Mouse (Mus musculus) kidney, embryonic 15.5 days (tissue): ENCODE results near the gene Fam221a. TPM values are rescaled to one million over a fixed set of nuclear protein-coding genes. Genes with fewer than 3 reads are reported as not detected.

Experiments used
- ATAC-seq: fragments of 200-750 bp; cut with Nextera tagmentation; replicated peaks from 2 replicates; pipeline ENCODE4 v1.8.0; 2017; ENCODE audit warnings: moderate TSS enrichment; ENCODE audit not compliant: low FRiP score
- H3K27ac ChIP-seq: fragments of 300-500 bp; sonication (generic); 2 replicates; pipeline ENCODE4 v1.5.1; 2015; ENCODE audit warnings: mild to moderate bottlenecking, inconsistent platforms
- H3K27me3 ChIP-seq: fragments of 300-500 bp; sonication (generic); 2 replicates; pipeline ENCODE4 v1.6.1; 2015; ENCODE audit warnings: inconsistent platforms
- H3K36me3 ChIP-seq: fragments of 300-500 bp; sonication (generic); 2 replicates; pipeline ENCODE4 v1.6.1; 2015; ENCODE audit warnings: inconsistent platforms
- H3K4me1 ChIP-seq: fragments of 300-500 bp; sonication (generic); 2 replicates; pipeline ENCODE4 v1.6.1; 2015; ENCODE audit warnings: inconsistent platforms
- H3K4me2 ChIP-seq: fragments of 300-500 bp; sonication (generic); 2 replicates; pipeline ENCODE4 v1.6.1; 2015; ENCODE audit warnings: moderate library complexity, mild to moderate bottlenecking, inconsistent platforms
- H3K4me3 ChIP-seq: fragments of 300-500 bp; sonication (generic); replicated peaks from 2 replicates; pipeline ENCODE4 v1.5.1; 2015; ENCODE audit warnings: mild to moderate bottlenecking, inconsistent platforms
- H3K9ac ChIP-seq: fragments of 300-500 bp; sonication (generic); 2 replicates; pipeline ENCODE4 v1.6.1; 2015; ENCODE audit warnings: mild to moderate bottlenecking, inconsistent platforms
- H3K9me3 ChIP-seq: fragments of 300-500 bp; sonication (generic); replicated peaks from 2 replicates; pipeline ENCODE4 v1.6.1; 2016; ENCODE audit warnings: inconsistent platforms
- WGBS: fragments of 180-500 bp; shearing (Covaris S2); methylation state at CpG from one replicate; pipeline ENCODE4 v1.1.7; 2015; ENCODE audit warnings: mixed read lengths; 5-methylcytosine and 5-hydroxymethylcytosine counted together
- polyA plus RNA-seq: library from polyadenylated mRNA; unstranded; fragments of >200 nt; fragmentation: Nextera tagmentation; extraction: Ambion mirVana; gene quantifications from 2 replicates; pipeline ENCODE4 v1.2.1, GENCODE M21; 2015

Gene Fam221a
- polyA plus RNA-seq, 1 experiment from 2014 or later, result 5.3 TPM

DNA sequence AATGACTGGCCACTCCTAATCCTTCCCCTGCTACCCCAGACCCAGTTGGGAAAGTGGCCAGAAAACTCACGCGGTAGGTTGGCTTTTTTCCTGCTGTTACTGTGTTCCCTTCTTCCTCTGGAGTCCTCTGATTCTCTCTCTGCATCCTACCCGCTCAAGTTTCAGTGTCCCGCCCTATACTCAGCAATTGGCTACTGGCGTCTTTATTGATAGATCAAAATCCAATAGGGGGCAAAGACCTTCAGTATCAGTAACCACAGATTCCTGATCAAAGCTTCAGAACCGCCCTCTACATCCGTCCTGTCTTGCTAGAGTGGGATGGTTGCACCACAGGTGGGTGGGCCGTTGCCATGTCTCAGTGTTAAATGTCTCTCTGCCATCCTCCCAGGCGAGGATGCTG lies 29.0 kb upstream of the Fam221a start:
- Histone ChIP-seq H3K36me3 (peaks cover 11% of the 10 kb centered on the region; the same call in 1 of the 2 replicates), H3K27ac (no peak overlapping the region), H3K4me3 (no peak overlapping the region), H3K9ac (no peak overlapping the region), H3K27me3 (no peaks in the 10 kb centered on the region), H3K4me1 (no peaks in the 10 kb centered on the region), H3K9me3 (no peaks in the 10 kb centered on the region), H3K4me2 (no peak overlapping the region)
- 24% methylated on average over 9 of the region's 9 CpGs for WGBS
- no peak for ATAC-seq

DNA sequence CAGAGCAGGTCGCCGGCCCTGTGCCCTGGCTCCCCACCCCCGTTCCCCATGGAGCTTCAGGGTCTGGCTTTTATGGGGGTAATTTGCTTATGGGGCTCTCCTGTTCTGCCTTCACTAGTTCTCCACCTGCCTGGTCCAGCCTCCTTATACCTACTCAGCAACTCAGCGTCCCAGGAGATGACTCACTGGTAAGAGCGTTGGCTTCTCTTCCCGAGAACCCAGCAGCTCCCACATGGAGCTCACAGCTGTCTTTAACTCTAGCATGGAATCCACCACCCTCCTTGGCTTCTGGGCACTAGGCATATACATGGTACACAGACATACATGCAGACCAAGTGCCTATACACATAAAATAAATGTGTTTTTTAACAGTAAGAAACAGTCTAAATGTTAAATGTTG lies 28.4 kb upstream of the Fam221a start:
- H3K27me3 ChIP-seq, result no peaks in the 10 kb centered on the region
- no peaks in the 10 kb centered on the region for H3K9me3 ChIP-seq
- peaks cover 11% of the 10 kb centered on the region; the same call in 1 of the 2 replicates for H3K36me3 ChIP-seq
- H3K27ac ChIP-seq, result no peak overlapping the region
- ATAC-seq, result no peak
- WGBS, result 26% methylated on average over 6 of the region's 6 CpGs
- no peak overlapping the region for H3K4me3 ChIP-seq
- H3K4me1 ChIP-seq, result peaks cover 4% of the 10 kb centered on the region; the same call in 1 of the 2 replicates
- no peak overlapping the region for H3K9ac ChIP-seq
- H3K4me2 ChIP-seq, result no peak overlapping the region

DNA sequence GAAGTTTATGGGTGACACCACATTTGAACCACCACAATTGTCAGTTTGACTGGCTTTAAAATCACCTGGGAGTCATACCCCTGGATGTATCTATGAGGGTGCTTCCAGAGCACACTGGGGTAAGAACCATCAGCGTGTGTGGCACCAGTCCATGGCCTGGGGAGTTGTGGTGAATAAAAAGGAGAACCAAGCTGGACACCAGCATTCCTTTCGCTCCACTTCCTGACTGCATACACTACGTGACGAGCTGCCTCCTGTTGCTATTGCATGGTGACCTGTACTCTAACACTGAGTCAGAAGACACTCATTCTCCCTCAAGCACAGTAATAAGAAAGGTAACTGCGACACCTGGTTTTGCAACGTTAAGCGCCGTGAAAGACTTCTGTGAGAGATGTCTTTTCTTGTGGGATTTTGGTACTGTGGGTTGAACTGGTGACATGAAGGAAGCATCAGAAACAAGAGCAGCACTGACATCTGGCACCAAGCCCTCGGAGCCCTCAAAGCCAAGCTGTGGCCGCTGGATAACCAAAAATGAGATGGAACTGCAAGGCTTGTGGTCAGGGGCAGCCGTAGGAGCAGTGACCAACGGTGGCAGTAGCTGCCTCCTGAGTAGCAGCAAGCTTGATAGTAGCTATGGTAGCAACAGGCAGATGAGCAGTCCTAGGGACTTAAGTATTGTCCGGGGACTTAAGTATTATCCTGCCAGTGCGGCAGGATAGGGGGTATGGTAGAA lies 23.6 kb upstream of the Fam221a start:
- 0 out of 2 replicates have a peak, but pooled peaks cover 5% of the 10 kb centered on the region for H3K36me3 ChIP-seq
- H3K9me3 ChIP-seq, result no peaks in the 10 kb centered on the region
- no peak for ATAC-seq
- peaks cover 9% of the 10 kb centered on the region; the same call in 1 of the 2 replicates for H3K4me1 ChIP-seq
- no peak overlapping the region for H3K9ac ChIP-seq
- WGBS, result 82% methylated on average over 14 of the region's 14 CpGs
- H3K4me3 ChIP-seq, result no peak overlapping the region
- H3K27me3 ChIP-seq, result no peaks in the 10 kb centered on the region
- no peak overlapping the region for H3K4me2 ChIP-seq
- no peak overlapping the region for H3K27ac ChIP-seq

DNA sequence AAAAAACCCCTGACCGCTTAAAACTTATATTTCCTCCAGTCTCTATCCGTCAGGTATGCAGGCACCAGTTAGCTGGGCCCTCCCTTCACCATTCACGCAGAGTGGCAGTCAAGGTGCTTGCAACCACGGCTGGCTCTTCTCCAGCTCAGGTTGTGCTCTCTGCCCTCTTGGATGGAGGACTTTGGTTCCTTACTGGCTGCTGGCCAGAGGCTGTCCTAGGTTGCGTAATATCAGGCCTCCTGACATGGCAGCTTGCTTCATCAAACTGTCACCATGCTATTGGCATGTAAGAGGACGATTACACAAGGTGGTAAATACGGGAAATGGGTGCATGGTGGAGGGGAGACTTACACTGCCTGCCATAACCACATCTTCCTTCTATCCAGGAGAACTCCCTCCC lies 17.7 kb upstream of the Fam221a start:
- no peaks in the 10 kb centered on the region for H3K27me3 ChIP-seq
- WGBS, result 89% methylated on average over 7 of the region's 7 CpGs
- H3K4me1 ChIP-seq, result no peaks in the 10 kb centered on the region
- no peak overlapping the region for H3K4me2 ChIP-seq
- H3K36me3 ChIP-seq, result no peaks in the 10 kb centered on the region
- H3K27ac ChIP-seq, result no peak overlapping the region
- no peak overlapping the region for H3K4me3 ChIP-seq
- ATAC-seq, result no peak
- no peak overlapping the region for H3K9ac ChIP-seq
- 0 out of 2 replicates have a peak, but pooled peaks cover 2% of the 10 kb centered on the region for H3K9me3 ChIP-seq

DNA sequence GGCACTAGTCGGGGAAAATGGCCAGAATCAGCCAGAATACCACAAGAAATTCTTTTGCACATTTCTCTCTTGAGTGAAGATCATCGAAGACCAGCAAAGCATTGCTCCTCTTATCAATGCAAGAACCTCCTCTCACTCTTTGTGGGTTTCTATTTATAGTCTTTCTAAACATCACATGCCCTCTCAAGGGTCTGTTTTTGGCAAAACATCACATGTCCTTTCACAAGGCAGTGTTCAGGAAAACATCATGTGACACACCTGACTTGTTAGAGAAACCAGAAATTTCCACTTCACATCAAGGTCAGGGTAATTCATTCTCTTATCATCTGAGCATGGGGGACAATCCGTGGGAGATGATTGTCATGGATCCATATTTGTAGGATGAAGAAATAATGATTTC lies 12.9 kb upstream of the Fam221a start:
- no peak overlapping the region for H3K9ac ChIP-seq
- no peaks in the 10 kb centered on the region for H3K36me3 ChIP-seq
- no peak overlapping the region for H3K4me2 ChIP-seq
- WGBS, result 88% methylated on average over 3 of the region's 3 CpGs
- no peaks in the 10 kb centered on the region for H3K4me1 ChIP-seq
- no peak overlapping the region for H3K4me3 ChIP-seq
- ATAC-seq, result no peak
- no peak overlapping the region for H3K27ac ChIP-seq
- H3K9me3 ChIP-seq, result 0 out of 2 replicates have a peak, but pooled peaks cover 2% of the 10 kb centered on the region
- no peaks in the 10 kb centered on the region for H3K27me3 ChIP-seq

DNA sequence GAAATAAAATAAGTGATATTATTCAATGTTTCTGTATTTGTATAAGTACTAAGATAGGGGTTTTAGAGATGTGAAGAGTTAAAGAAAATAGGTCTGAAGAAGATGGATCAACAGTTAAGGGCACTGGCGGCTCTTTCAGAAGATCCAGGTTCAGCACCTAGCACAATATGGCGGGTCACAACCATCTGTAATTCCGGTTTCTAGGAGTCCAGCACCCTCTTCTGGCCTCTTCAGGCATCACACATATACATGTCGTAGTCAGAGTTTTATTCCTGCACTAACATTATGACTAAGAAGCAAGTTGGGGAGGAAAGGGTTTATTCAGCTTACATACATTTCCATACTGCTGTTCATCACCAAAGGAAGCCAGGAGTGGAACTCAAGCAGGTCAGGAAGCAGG lies 12.4 kb upstream of the Fam221a start:
- 77% methylated on average over 4 of the region's 4 CpGs for WGBS
- H3K36me3 ChIP-seq, result no peaks in the 10 kb centered on the region
- H3K9ac ChIP-seq, result no peak overlapping the region
- no peak overlapping the region for H3K27ac ChIP-seq
- H3K4me3 ChIP-seq, result no peak overlapping the region
- no peaks in the 10 kb centered on the region for H3K27me3 ChIP-seq
- H3K4me2 ChIP-seq, result no peak overlapping the region
- no peaks in the 10 kb centered on the region for H3K4me1 ChIP-seq
- H3K9me3 ChIP-seq, result 0 out of 2 replicates have a peak, but pooled peaks cover under 1% of the 10 kb centered on the region
- ATAC-seq, result no peak

DNA sequence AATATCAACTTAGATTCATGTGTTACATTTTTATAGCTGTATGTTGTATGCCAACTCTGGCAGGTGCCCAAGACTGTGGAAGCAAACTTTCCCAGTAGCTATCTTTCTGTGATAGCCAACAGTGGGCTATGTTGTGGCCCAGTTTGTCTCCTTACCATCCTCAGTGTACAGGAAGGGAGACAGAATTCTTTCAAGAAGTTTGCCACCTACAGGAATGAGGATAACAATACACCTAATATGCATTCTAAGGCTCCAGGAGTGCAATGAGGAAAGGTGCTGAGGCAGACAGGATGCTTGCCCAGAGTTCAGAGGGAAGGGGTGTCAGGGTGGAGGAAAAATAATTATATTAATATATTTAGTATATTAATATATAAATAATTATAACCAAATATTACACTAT lies 7.1 kb upstream of the Fam221a start:
- H3K4me3 ChIP-seq, result no peak overlapping the region

DNA sequence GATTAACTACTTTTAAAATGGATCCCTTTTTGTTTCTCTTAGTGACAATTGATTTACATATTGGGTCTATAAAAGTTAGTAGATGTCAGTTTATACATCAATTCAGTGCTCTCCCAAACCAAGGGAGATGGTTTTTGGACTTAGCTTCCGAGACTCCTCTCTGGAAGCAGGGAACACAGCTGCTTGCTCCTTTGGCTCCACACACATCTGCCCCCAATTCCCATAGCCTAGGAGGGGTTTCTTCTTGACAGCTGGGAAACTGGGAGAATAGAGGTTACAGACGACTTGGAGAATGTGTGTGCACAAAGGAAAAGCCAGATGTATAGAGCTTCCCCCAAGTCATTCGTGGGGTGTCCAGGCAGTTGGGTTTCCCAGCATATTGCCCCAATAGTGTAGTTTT lies 673 bp downstream of the Fam221a start:
- Histone ChIP-seq H3K4me1 (peaks cover 11% of the 10 kb centered on the region), H3K9me3 (no peaks in the 10 kb centered on the region), H3K36me3 (no peaks in the 10 kb centered on the region), H3K27ac (no peak overlapping the region), H3K27me3 (no peaks in the 10 kb centered on the region), H3K4me2 (peak overlapping the region; percentile 91), H3K9ac (peak overlapping the region; percentile 64), H3K4me3 (peak overlapping the region; percentile 63)
- 41% methylated on average over 3 of the region's 3 CpGs for WGBS
- ATAC-seq, result no peak

More for the DNA sequence above, 7.1 kb upstream of the Fam221a start:
- Histone ChIP-seq H3K9me3 (no peaks in the 10 kb centered on the region), H3K27ac (no peak overlapping the region), H3K4me2 (no peak overlapping the region), H3K4me1 (no peaks in the 10 kb centered on the region), H3K9ac (no peak overlapping the region), H3K27me3 (no peaks in the 10 kb centered on the region), H3K36me3 (no peaks in the 10 kb centered on the region)
- ATAC-seq, result no peak

DNA sequence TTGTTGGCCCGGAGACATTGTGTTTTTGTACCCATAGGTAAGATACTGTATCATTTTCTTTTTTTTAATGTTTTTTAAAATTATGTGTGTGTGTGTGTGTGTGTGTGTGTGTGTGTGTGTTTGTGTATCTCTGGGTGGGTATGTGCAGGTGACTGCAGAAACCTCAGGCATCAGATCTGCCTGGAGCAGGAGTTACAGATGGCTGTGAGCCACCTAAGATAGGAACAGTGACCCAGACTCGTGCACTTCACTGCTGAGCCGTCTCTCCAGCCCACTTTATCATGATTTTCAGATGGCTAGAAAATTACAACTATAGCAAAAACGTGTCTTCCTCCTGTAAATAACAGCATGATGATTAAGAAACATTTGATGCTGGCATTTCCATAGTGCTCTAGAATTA lies 5.2 kb downstream of the Fam221a start:
- Histone ChIP-seq H3K4me1 (peaks cover 7% of the 10 kb centered on the region), H3K4me3 (no peak overlapping the region), H3K27ac (no peak overlapping the region), H3K9ac (no peak overlapping the region), H3K4me2 (no peak overlapping the region), H3K9me3 (no peaks in the 10 kb centered on the region), H3K27me3 (no peaks in the 10 kb centered on the region), H3K36me3 (no peaks in the 10 kb centered on the region)
- ATAC-seq, result no peak
- WGBS, result 83% methylated on average over 4 of the region's 4 CpGs

DNA sequence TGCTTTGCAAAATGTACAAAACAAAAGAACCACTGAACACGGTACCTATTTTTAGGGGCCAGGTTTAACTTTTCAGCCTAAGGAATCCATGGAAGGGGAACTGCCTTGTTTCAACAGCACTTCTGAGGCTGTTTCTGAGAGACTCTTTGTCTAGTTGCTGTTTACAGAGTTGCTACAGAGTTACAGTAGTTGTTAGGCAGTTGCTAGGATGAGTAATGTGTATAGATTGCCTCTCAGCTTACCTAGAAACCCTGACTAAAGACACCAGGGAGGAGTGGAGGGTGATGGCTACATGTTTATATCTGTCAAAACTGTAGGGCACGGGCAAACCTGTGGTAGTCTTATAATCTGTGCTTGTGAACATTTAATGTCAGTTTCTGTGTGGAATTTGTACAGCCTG lies 6.4 kb downstream of the Fam221a start:
- H3K4me3 ChIP-seq, result no peak overlapping the region
- H3K4me2 ChIP-seq, result no peak overlapping the region
- H3K4me1 ChIP-seq, result no peaks in the 10 kb centered on the region
- H3K9me3 ChIP-seq, result no peaks in the 10 kb centered on the region
- no peak overlapping the region for H3K27ac ChIP-seq
- H3K27me3 ChIP-seq, result no peaks in the 10 kb centered on the region
- H3K9ac ChIP-seq, result no peak overlapping the region
- H3K36me3 ChIP-seq, result no peaks in the 10 kb centered on the region
- 85% methylated on average over 2 of the region's 2 CpGs for WGBS
- no peak for ATAC-seq

DNA sequence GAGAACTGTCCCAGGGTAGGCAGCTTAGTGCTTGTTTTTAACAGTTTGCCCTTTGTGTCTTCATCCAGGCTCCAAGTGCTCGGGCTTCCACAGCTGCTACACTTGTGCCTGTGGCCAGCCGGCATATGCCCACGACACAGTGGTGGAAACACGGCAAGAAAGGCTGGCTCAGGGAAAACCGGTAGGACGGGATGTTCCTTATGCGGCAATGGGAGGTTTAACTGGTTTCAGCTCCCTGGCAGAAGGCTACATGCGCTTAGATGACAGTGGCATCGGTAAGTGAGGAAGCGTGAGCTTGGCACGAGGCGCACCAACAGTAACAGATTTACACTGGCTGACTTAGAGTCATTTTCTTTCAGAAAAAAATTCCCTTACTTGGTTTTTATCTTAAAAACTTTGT lies 10.8 kb downstream of the Fam221a start:
- 72% methylated on average over 12 of the region's 12 CpGs for WGBS
- no peak overlapping the region for H3K27ac ChIP-seq
- H3K9ac ChIP-seq, result no peak overlapping the region
- no peaks in the 10 kb centered on the region for H3K9me3 ChIP-seq
- no peaks in the 10 kb centered on the region for H3K4me1 ChIP-seq
- peaks cover 10% of the 10 kb centered on the region; the same call in 1 of the 2 replicates for H3K36me3 ChIP-seq
- no peak for ATAC-seq
- H3K27me3 ChIP-seq, result no peaks in the 10 kb centered on the region
- no peak overlapping the region for H3K4me3 ChIP-seq
- H3K4me2 ChIP-seq, result no peak overlapping the region

DNA sequence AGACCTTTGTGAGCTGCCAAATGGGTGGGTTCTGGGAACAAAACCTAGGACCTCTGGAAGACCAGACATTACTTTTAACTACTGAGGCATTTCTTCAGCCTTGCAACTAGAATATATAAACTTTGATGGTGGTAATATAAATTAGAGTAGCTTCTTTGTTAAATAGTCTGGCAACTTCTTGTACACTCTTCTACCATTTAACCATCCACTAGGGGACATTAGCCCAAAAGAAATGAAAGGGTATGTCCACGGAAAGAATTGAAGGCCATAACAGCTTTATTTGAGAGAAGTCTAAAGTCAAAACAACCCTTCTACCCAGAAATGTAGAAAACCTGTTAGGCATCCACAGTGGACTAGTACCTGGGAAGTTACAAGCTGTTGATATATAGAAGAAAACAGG lies 26.7 kb downstream of the Fam221a start:
- no peaks in the 10 kb centered on the region for H3K36me3 ChIP-seq
- H3K27me3 ChIP-seq, result no peaks in the 10 kb centered on the region
- no peak for ATAC-seq
- H3K9ac ChIP-seq, result no peak overlapping the region
- H3K9me3 ChIP-seq, result no peaks in the 10 kb centered on the region
- no peak overlapping the region for H3K27ac ChIP-seq
- 69% methylated on average over 1 of the region's 1 CpGs for WGBS
- H3K4me3 ChIP-seq, result no peak overlapping the region
- H3K4me2 ChIP-seq, result no peak overlapping the region
- no peaks in the 10 kb centered on the region for H3K4me1 ChIP-seq

DNA sequence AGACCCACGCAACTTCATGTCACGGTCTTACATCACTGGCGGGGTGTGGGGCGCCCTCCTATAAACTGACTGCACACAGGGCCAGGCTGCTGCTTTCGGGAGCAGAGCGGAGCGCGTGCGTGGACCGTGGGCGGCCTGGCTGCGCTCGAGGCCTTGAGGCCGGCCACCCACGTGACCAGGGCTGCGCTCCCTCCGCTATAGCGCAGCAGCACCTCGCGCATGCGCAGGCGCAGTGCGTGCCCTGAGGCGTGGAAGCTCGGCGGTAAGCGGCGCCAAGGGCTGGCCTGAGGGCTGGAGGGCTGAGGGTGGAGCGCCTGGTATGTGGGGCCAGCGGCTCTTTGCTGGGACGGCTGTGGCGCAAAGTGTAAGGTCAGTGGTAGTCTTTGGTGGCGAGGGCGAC lies 27.8 kb downstream of the Fam221a start, which contains the start of gene Stk31:
Gene Stk31, plus strand, starts transcription at position 289 of the 400 bp plus-strand sequence.
- Histone ChIP-seq H3K27me3 (0 out of 2 replicates have a peak, but pooled peaks cover 2% of the 10 kb centered on the region), H3K36me3 (no peaks in the 10 kb centered on the region), H3K9ac (no peak within 1 kb of the TSS), H3K4me1 (no peaks in the 10 kb centered on the region), H3K4me2 (no peak within 1 kb of the TSS), H3K4me3 (no peak within 1 kb of the TSS), H3K27ac (no peak within 1 kb of the TSS), H3K9me3 (no peaks in the 10 kb centered on the region)
- ATAC-seq, result no peak
- WGBS, result 92% methylated on average over 34 of the region's 34 CpGs
